Mouse (Mus musculus) hindbrain, postnatal 0 days (tissue): ENCODE measurements around the gene Kctd4. TPM values are rescaled to one million over a fixed set of nuclear protein-coding genes. Genes with fewer than 3 reads are reported as not detected.
A peak's percentile ranks its signal among the peaks of the same experiment; 100 is the strongest.

Source experiments
- ATAC-seq: fragments of 200-750 bp; cut with Nextera tagmentation; 2 replicates; pipeline ENCODE4 v1.8.0; 2017; ENCODE audit warnings: mild to moderate bottlenecking, moderate TSS enrichment, moderate library complexity
- DNase-seq: peaks from one replicate; pipeline ENCODE4 v3.0.0-alpha.2; 2015; ENCODE audit warnings: low spot score
- H3K27ac ChIP-seq: fragments of 300-500 bp; sonication (generic); 2 replicates; pipeline ENCODE4 v1.5.1; 2014; ENCODE audit warnings: mild to moderate bottlenecking
- H3K27me3 ChIP-seq: fragments of 300-500 bp; sonication (generic); 2 replicates; pipeline ENCODE4 v1.6.1; 2014; ENCODE audit warnings: low read length, mixed read lengths; ENCODE audit not compliant: insufficient read depth
- H3K36me3 ChIP-seq: fragments of 300-500 bp; sonication (generic); 2 replicates; pipeline ENCODE4 v1.6.1; 2014; ENCODE audit warnings: low read length, mixed read lengths; ENCODE audit not compliant: insufficient read depth
- H3K4me1 ChIP-seq: fragments of 300-500 bp; sonication (generic); 2 replicates; pipeline ENCODE4 v1.6.1; 2014; ENCODE audit warnings: antibody characterized with exemption, low read length, mixed read lengths; ENCODE audit not compliant: insufficient read depth
- H3K4me2 ChIP-seq: fragments of 300-500 bp; sonication (generic); 2 replicates; pipeline ENCODE4 v1.6.1; 2014; ENCODE audit warnings: low read depth, mild to moderate bottlenecking, low read length, moderate library complexity, mixed read lengths
- H3K4me3 ChIP-seq: fragments of 300-500 bp; sonication (generic); 2 replicates; pipeline ENCODE4 v1.5.1; 2014; ENCODE audit warnings: low read length
- H3K9ac ChIP-seq: fragments of 300-500 bp; sonication (generic); replicated peaks from 2 replicates; pipeline ENCODE4 v1.6.1; 2014; ENCODE audit warnings: mild to moderate bottlenecking, low read length, moderate library complexity, mixed read lengths
- H3K9me3 ChIP-seq: fragments of 300-500 bp; sonication (generic); 2 replicates; pipeline ENCODE4 v1.6.1; 2016; ENCODE audit warnings: low read length, mixed read lengths
- CTCF ChIP-seq: IDR thresholded peaks from 2 replicates; pipeline ENCODE4 v1.5.1; 2016; ENCODE audit warnings: antibody characterized with exemption, control low read depth, low read depth
- WGBS: fragments of 180-500 bp; shearing (Covaris S2); extraction: QIAGEN DNeasy Blood & Tissue Kit; methylation state at CpG from one replicate; pipeline ENCODE4 v1.1.7; 2014; 5-methylcytosine and 5-hydroxymethylcytosine counted together
- polyA plus RNA-seq: library from polyadenylated mRNA; unstranded; fragments of >200 nt; fragmentation: Nextera tagmentation; extraction: Ambion mirVana; gene quantifications from 2 replicates; pipeline ENCODE4 v1.2.1, GENCODE M21; 2015
- total RNA-seq: library from RNA; depleted of rRNA; stranded (reverse); fragments of >200 nt; gene quantifications from 2 replicates; pipeline ENCODE4 v1.2.3, GENCODE M21; 2014

Gene Kctd4
- total and polyA plus RNA-seq, 2 experiments from 2014 or later: 5.0 to 6.0 TPM

GRCm38 (mm10) chr14:75934359-75934758 is 20.4 kb upstream of the Kctd4 start:
- Histone ChIP-seq H3K27ac (no peak overlapping the region), H3K9ac (no peak overlapping the region), H3K4me1 (no peaks in the 10 kb centered on the region), H3K27me3 (no peaks in the 10 kb centered on the region), H3K4me3 (no peak overlapping the region), H3K9me3 (no peaks in the 10 kb centered on the region), H3K36me3 (no peaks in the 10 kb centered on the region), H3K4me2 (no peak overlapping the region)
- TF ChIP-seq CTCF: no peak; the same call in 1 of the 2 replicates
- DNase-seq: no peak
- 87% methylated on average over 2 of the region's 2 CpGs for WGBS
- no peak for ATAC-seq

DNA sequence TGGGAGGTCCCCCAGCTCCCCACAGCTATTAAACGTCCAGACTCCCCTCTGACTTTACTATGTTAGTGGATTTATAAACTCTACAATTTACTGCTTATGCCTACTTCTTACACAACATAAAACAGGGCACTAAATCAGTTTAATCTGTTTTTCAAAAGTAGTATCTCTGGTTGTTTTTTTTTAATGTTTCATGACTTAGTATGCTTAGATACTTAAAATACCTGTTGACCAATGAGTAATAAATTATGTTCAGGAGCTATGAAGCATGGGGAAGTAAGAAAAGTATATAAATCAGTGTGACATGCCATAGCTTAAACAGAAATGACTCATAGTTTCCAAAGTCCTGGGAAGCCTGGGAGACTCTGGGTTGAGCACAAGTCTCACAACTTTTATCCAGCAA is 17.1 kb upstream of the Kctd4 start:
- no peaks in the 10 kb centered on the region for H3K27me3 ChIP-seq
- no peak for TF ChIP-seq CTCF

DNA sequence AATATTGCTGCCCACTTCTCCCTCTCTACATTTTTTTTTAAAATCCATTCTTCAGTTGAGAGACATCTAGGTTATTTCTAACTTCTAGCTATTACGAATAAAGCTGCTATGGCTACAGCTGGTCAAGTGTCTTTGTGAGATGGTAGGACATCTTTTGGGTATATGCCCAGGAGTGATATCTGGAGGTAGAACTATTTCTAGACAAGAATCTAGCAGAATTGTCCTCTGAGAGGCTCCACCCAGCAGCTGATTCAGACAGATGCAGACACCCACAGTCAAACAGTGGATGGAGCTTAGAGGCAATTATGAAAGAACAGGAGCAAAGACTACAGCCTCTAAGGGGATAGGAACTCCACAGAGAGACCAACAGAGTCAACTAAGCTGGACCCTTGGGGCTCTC is 13.3 kb upstream of the Kctd4 start:
- Histone ChIP-seq H3K27me3 (no peaks in the 10 kb centered on the region), H3K27ac (no peak overlapping the region), H3K4me1 (no peaks in the 10 kb centered on the region), H3K9me3 (no peaks in the 10 kb centered on the region), H3K4me2 (no peak overlapping the region), H3K9ac (no peak overlapping the region), H3K4me3 (no peak overlapping the region), H3K36me3 (no peaks in the 10 kb centered on the region)
- ATAC-seq (no peak), DNase-seq (no peak)
- 94% methylated on average over 1 of the region's 1 CpGs for WGBS
- no peak for TF ChIP-seq CTCF

More for the DNA sequence above, 17.1 kb upstream of the Kctd4 start:
- no peak overlapping the region for H3K4me3 ChIP-seq
- ATAC-seq: no peak
- 63% methylated on average over 1 of the region's 1 CpGs for WGBS
- H3K36me3 ChIP-seq: no peaks in the 10 kb centered on the region
- H3K4me2 ChIP-seq: no peak overlapping the region
- DNase-seq: no peak
- no peaks in the 10 kb centered on the region for H3K9me3 ChIP-seq
- no peak overlapping the region for H3K27ac ChIP-seq
- no peak overlapping the region for H3K9ac ChIP-seq
- no peaks in the 10 kb centered on the region for H3K4me1 ChIP-seq

- Histone ChIP-seq H3K9me3 (no peaks in the 10 kb centered on the region), H3K36me3 (no peaks in the 10 kb centered on the region), H3K4me3 (no peak overlapping the region), H3K4me2 (no peak overlapping the region), H3K9ac (no peak overlapping the region), H3K27ac (no peak overlapping the region), H3K4me1 (no peaks in the 10 kb centered on the region), H3K27me3 (no peaks in the 10 kb centered on the region)
- no peak for TF ChIP-seq CTCF
- no peak for DNase-seq
- ATAC-seq: no peak
- WGBS: 95% methylated on average over 3 of the region's 3 CpGs
Observed at GRCm38 (mm10) chr14:75942365-75942764, 12.4 kb upstream of the Kctd4 start.

DNA sequence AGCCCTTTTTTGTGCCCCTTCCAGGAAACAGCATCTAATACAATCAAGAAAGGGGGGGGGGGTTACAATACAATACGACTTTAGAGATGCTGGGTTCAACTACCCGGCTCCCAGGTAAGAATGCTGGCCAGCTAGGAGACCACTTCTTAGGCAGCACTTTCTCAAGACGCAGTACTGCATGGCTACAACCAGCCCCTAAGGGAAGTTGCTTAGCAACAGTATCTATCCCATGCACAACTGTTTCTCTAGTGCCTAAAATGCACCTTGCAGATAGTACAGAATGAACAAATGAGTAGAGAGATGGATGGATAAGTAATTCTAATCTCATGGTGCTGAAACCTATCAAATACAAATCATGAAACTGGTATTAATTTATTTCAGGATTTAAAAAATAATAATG is 7.1 kb upstream of the Kctd4 start:
- Histone ChIP-seq H3K36me3 (no peaks in the 10 kb centered on the region), H3K4me3 (no peak overlapping the region), H3K27ac (no peak overlapping the region), H3K9ac (no peak overlapping the region), H3K4me1 (0 out of 2 replicates have a peak, but pooled peaks cover 3% of the 10 kb centered on the region), H3K4me2 (no peak overlapping the region), H3K27me3 (no peaks in the 10 kb centered on the region), H3K9me3 (no peaks in the 10 kb centered on the region)
- TF ChIP-seq CTCF: no peak
- WGBS: 35% methylated on average over 3 of the region's 3 CpGs
- ATAC-seq (no peak), DNase-seq (peak; percentile 25)

GRCm38 (mm10) chr14:75953011-75953410 is 1.8 kb upstream of the Kctd4 start:
- no peak for DNase-seq
- no peak for ATAC-seq
- Histone ChIP-seq H3K27me3 (no peaks in the 10 kb centered on the region), H3K36me3 (no peaks in the 10 kb centered on the region), H3K9me3 (no peaks in the 10 kb centered on the region), H3K27ac (no peak overlapping the region), H3K4me1 (no peaks in the 10 kb centered on the region), H3K9ac (no peak overlapping the region), H3K4me2 (no peak overlapping the region), H3K4me3 (no peak overlapping the region)
- 61% methylated on average over 2 of the region's 2 CpGs for WGBS
- no peak for TF ChIP-seq CTCF

DNA sequence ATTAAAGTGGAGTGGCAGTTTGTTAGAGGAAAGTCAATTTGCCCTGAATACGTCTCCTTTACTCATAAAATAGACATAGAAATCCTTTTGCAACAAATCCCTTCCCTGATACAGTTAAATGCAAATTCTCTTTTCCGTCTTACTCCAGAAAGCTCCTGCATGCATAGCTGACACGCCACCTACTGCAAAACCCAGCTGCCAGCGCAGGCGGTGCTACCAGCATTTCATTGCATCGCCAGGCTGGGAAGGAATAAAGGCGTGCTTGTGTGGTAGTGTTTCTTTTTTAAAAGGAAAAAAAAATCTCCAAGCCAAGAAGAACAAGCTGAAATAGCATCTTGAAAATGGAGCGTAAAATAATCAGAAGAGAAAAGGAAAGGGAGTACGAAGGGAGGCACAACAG is 7.4 kb downstream of the Kctd4 start:
- WGBS: 33% methylated on average over 9 of the region's 9 CpGs
- Histone ChIP-seq H3K27me3 (no peaks in the 10 kb centered on the region), H3K9ac (peak overlapping the region; percentile 31; the same call in 1 of the 2 replicates), H3K4me1 (no peaks in the 10 kb centered on the region), H3K9me3 (no peaks in the 10 kb centered on the region), H3K27ac (peak overlapping the region; percentile 62; the same call in 1 of the 2 replicates), H3K4me2 (peak overlapping the region; percentile 53), H3K36me3 (no peaks in the 10 kb centered on the region), H3K4me3 (peak overlapping the region; percentile 35)
- ATAC-seq (no peak), DNase-seq (peak; percentile 76)
- TF ChIP-seq CTCF: peak; percentile 65
